Mouse (Mus musculus): Measurements from ENCODE around the gene Itprid1.

Itprid1 gene

GRCm38 (mm10) chr6:55901568-55902328 is 65.1 kb downstream of the Itprid1 start:
- DNase-seq = no peak

GRCm38 (mm10) chr6:55902329-55902605 is 65.6 kb downstream of the Itprid1 start:
- no peak for DNase-seq

- DNase-seq = no peak
Observed at GRCm38 (mm10) chr6:55919206-55919605, 82.5 kb downstream of the Itprid1 start.

GRCm38 (mm10) chr6:55920282-55920720 is 83.6 kb downstream of the Itprid1 start:
- no peak for DNase-seq

- DNase-seq = no peak
Observed at GRCm38 (mm10) chr6:55920866-55921630, 84.4 kb downstream of the Itprid1 start.

GRCm38 (mm10) chr6:55944709-55945108 is 108.0 kb downstream of the Itprid1 start:
- DNase-seq = no peak

- DNase-seq = no peak
Observed at GRCm38 (mm10) chr6:55950345-55951110, 113.8 kb downstream of the Itprid1 start.

GRCm38 (mm10) chr6:55972998-55973397 is 136.3 kb downstream of the Itprid1 start:
- DNase-seq = no peak

GRCm38 (mm10) chr6:55979766-55980165 is 143.1 kb downstream of the Itprid1 start:
- no peak for DNase-seq

- DNase-seq = no peak
Observed at GRCm38 (mm10) chr6:56008711-56009110, 172.0 kb downstream of the Itprid1 start.

- DNase-seq = no peak
Observed at GRCm38 (mm10) chr6:56012384-56012783, 175.7 kb downstream of the Itprid1 start.

GRCm38 (mm10) chr6:56017291-56017994 is 180.7 kb downstream of the Itprid1 start, which contains the start of gene Ppp1r17:
Gene Ppp1r17 (plus strand): TSS chr6:56017497.
- no peak for DNase-seq

GRCm38 (mm10) chr6:56019632-56020031 is 182.9 kb downstream of the Itprid1 start:
- DNase-seq = no peak

- DNase-seq = no peak
Observed at GRCm38 (mm10) chr6:56025533-56025932, 188.8 kb downstream of the Itprid1 start.

- no peak for DNase-seq
Observed at GRCm38 (mm10) chr6:56027318-56027717, 190.6 kb downstream of the Itprid1 start.

GRCm38 (mm10) chr6:56027966-56028365 is 191.3 kb downstream of the Itprid1 start:
- no peak for DNase-seq

All from B cell, adult 2 months (primary cell).